Mouse (Mus musculus): ENCODE results near the gene Kcnip1. TPM values are rescaled to one million over a fixed set of nuclear protein-coding genes. Genes with fewer than 3 reads are reported as not detected.

Gene Kcnip1
- total and polyA plus RNA-seq, 3 experiments, result 0.04 to 0.17 TPM; not detected in 1

- DNase-seq (ENCODE audit: extremely low read depth), result no peak
- H3K27me3 ChIP-seq (replicated peaks), result peaks cover 64% of the 10 kb centered on the region
- H3K4me3 ChIP-seq (replicated peaks in 1 of 3; ENCODE audit: low read depth in 2 of 3, low read length in 2 of 3, poor library complexity in 1 of 3), result no peak overlapping the region
- TF ChIP-seq GABPA (IDR thresholded peaks at IDR 0.05; ENCODE audit: insufficient replicate concordance, low read depth, low read length) (no peak), BHLHE40 (IDR thresholded peaks at IDR 0.05; ENCODE audit: low read depth, low read length) (no peak), NELFE (IDR thresholded peaks at IDR 0.05; ENCODE audit: low read depth, low read length) (no peak), ELF1 (IDR thresholded peaks at IDR 0.05; ENCODE audit: low read depth, low read length) (no peak), E2F4 (IDR thresholded peaks at IDR 0.05; ENCODE audit: insufficient replicate concordance, low read depth, low read length) (no peak), MYC (IDR thresholded peaks at IDR 0.05; ENCODE audit: low read depth, low read length) (no peak), CHD2 (IDR thresholded peaks at IDR 0.05; ENCODE audit: low read length) (no peak), CTCF (conservative IDR thresholded peaks at IDR 0.05 in 1 of 2, IDR thresholded peaks at IDR 0.05 in 1 of 2; ENCODE audit: low read depth in 2 of 2, low read length in 2 of 2) (no peak), USF1 (IDR thresholded peaks at IDR 0.05; ENCODE audit: low read depth, low read length) (no peak), MAX (IDR thresholded peaks at IDR 0.05; ENCODE audit: low read length) (no peak), POLR2A (IDR thresholded peaks at IDR 0.05; ENCODE audit: low read depth, low read length) (no peak), MAZ (IDR thresholded peaks at IDR 0.05; ENCODE audit: low read depth, low read length) (no peak), MXI1 (IDR thresholded peaks at IDR 0.05; ENCODE audit: low read depth, low read length) (no peak), CHD1 (IDR thresholded peaks at IDR 0.05; ENCODE audit: low read depth, low read length) (no peak), JUN (IDR thresholded peaks at IDR 0.05; ENCODE audit: insufficient read depth, low read depth, low read length) (no peak), ZMIZ1 (IDR thresholded peaks at IDR 0.05; ENCODE audit: low read depth, low read length) (no peak), ZKSCAN1 (IDR thresholded peaks at IDR 0.05; ENCODE audit: borderline replicate concordance, low read depth, low read length) (no peak)
- no peaks in the 10 kb centered on the region for H3K79me2 ChIP-seq (replicated peaks; ENCODE audit: control insufficient read depth, extremely low read depth, insufficient read depth, poor library complexity, severe bottlenecking)
- H3K9me3 ChIP-seq (replicated peaks; ENCODE audit: low read length), result peaks cover 5% of the 10 kb centered on the region
- H3K36me3 ChIP-seq (replicated peaks in 1 of 2; ENCODE audit: control insufficient read depth in 1 of 2, insufficient read depth in 1 of 2, low read length in 1 of 2), result no peaks in the 10 kb centered on the region
- dilution Hi-C loops (cut with MboI; ENCODE audit: extremely low pct_ligation_motif_present, extremely low pct_unique_long_range_greater_than_20kb, low sequenced_read_pairs), result no loop called here
- no peak overlapping the region for H3K9ac ChIP-seq (ENCODE audit: insufficient read depth, low read depth)
- H3K27ac ChIP-seq (ENCODE audit: insufficient read depth, low read depth), result no peak overlapping the region
- in situ Hi-C loops (cut with MboI; ENCODE audit: low pct_ligation_motif_present, low pct_unique_long_range_greater_than_20kb, low sequenced_read_pairs), result no loop called here
- H3K4me1 ChIP-seq (ENCODE audit: control insufficient read depth in 1 of 2, insufficient read depth in 2 of 2), result no peaks in the 10 kb centered on the region; a peak in 1 of 4 replicates
- H3K4me2 ChIP-seq (ENCODE audit: insufficient read depth, low read depth, poor library complexity, severe bottlenecking), result no peak overlapping the region
Measured at GRCm38 (mm10) chr11:33752431-33752873, 240.5 kb downstream of the Kcnip1 start.

GRCm38 (mm10) chr11:33751503-33751902 is 241.4 kb downstream of the Kcnip1 start:
- no peak for DNase-seq (ENCODE audit: extremely low read depth)
- no peak overlapping the region for H3K9ac ChIP-seq (ENCODE audit: insufficient read depth, low read depth)
- H3K4me2 ChIP-seq (ENCODE audit: insufficient read depth, low read depth, poor library complexity, severe bottlenecking), result no peak overlapping the region
- no peak overlapping the region for H3K4me3 ChIP-seq (replicated peaks in 1 of 3; ENCODE audit: low read depth in 2 of 3, low read length in 2 of 3, poor library complexity in 1 of 3)
- H3K27me3 ChIP-seq (replicated peaks), result peaks cover 65% of the 10 kb centered on the region
- H3K9me3 ChIP-seq (replicated peaks; ENCODE audit: low read length), result peaks cover 5% of the 10 kb centered on the region
- dilution Hi-C loops (cut with MboI; ENCODE audit: extremely low pct_ligation_motif_present, extremely low pct_unique_long_range_greater_than_20kb, low sequenced_read_pairs), result no loop called here
- no peaks in the 10 kb centered on the region; a peak in 1 of 4 replicates for H3K4me1 ChIP-seq (ENCODE audit: control insufficient read depth in 1 of 2, insufficient read depth in 2 of 2)
- TF ChIP-seq JUN (IDR thresholded peaks at IDR 0.05; ENCODE audit: insufficient read depth, low read depth, low read length), result no peak
- TF ChIP-seq TBP (conservative IDR thresholded peaks at IDR 0.05; ENCODE audit: low read depth, low read length), result no peak
- TF ChIP-seq ZC3H11A (IDR thresholded peaks at IDR 0.05; ENCODE audit: low read depth, low read length), result no peak
- no peak for TF ChIP-seq ELF1 (IDR thresholded peaks at IDR 0.05; ENCODE audit: low read depth, low read length)
- no peak for TF ChIP-seq MYC (IDR thresholded peaks at IDR 0.05; ENCODE audit: low read depth, low read length)
- no peak for TF ChIP-seq NRF1 (IDR thresholded peaks at IDR 0.05; ENCODE audit: low read depth, low read length)
- no peak for TF ChIP-seq NELFE (IDR thresholded peaks at IDR 0.05; ENCODE audit: low read depth, low read length)
- H3K27ac ChIP-seq (ENCODE audit: insufficient read depth, low read depth), result no peak overlapping the region
- in situ Hi-C loops (cut with MboI; ENCODE audit: low pct_ligation_motif_present, low pct_unique_long_range_greater_than_20kb, low sequenced_read_pairs), result no loop called here
- no peaks in the 10 kb centered on the region for H3K36me3 ChIP-seq (replicated peaks in 1 of 2; ENCODE audit: control insufficient read depth in 1 of 2, insufficient read depth in 1 of 2, low read length in 1 of 2)
- H3K79me2 ChIP-seq (replicated peaks; ENCODE audit: control insufficient read depth, extremely low read depth, insufficient read depth, poor library complexity, severe bottlenecking), result no peaks in the 10 kb centered on the region
